Mouse (Mus musculus) gastrocnemius, postnatal 4 days (tissue): ENCODE results near the gene Rdh16. TPM values are rescaled to one million over a fixed set of nuclear protein-coding genes. Genes with fewer than 3 reads are reported as not detected.
A peak's percentile ranks its signal among the peaks of the same experiment; 100 is the strongest.
"Not testable (repeated sequence)": the region's sequence is repeated elsewhere in the genome, so short reads cannot be mapped to it uniquely, and the experiment has no call there.

ENCODE experiments used
- DNase-seq, 2 experiments: peaks; one replicate each; pipeline ENCODE4 v3.0.0; 2021 to 2022; ENCODE audit warnings: low spot score in 2 of 2, mixed read lengths in 2 of 2
- long read RNA-seq, 2 experiments: library from polyadenylated mRNA; stranded (forward); transcript quantifications; one replicate each; pipeline ENCODE4 v2.0.0; 2021
- total RNA-seq, 2 experiments: library from RNA; stranded (reverse); gene quantifications; 2 replicates each; pipeline ENCODE4 v1.2.3; 2021

The Rdh16 gene
- total RNA-seq: under 1 TPM in 1 of 2 experiments, not detected in 1; 0.12 TPM
- long read RNA-seq, experiment 1: 0 reads
- long read RNA-seq, experiment 2: 0 reads

DNA sequence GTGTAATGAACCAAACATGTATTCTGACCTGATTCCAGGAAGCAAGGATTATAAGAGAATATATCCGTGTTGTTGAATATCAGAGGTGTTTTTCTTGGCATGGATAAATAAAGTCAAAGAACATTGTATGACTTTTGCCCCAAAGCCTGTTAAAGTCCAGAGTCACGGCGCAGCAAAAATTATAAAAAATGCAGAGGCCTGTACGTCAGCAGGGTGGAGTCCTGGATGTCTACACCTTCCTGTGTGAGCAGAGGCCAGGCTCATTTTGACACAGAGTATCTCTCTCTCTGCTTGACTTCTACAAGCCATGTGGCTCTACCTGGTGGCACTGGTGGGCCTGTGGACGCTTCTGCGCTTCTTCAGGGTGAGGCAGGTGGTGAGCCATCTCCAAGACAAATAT is at the start of gene Rdh16:
TSS of gene Rdh16 (plus strand) at position 262 of the 400 bp plus-strand sequence.
- no peak for DNase-seq

DNA sequence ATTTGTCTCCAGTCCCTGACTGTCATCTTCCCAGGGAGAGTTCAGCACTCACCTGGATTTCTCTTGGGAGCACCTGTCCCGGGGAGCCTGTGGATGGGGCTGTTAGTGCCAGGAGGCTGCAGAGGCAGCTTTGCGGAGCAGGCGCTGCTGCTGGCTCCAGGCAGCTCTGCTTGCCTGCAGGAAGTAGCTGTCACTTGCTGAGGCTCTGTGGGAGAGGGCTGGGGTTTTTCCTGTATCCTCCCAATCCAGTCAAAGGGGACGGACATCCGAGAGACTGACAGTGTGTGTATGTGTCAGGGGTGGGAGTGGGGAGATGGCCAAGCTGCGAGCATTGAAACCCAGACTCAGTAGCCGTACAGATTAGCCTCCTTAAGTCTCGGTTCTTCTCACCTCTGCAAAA is 49.4 kb upstream of the Rdh16 start, which contains the start of gene Gpr182:
TSS of gene Gpr182 (minus strand) at position 185 of the 400 bp plus-strand sequence.
- DNase-seq: no peak

- peak in 1 of 2 experiments; percentile 5 for DNase-seq
Observed at GRCm38 (mm10) chr10:127754566-127755166, 46.3 kb upstream of the Rdh16 start.

DNA sequence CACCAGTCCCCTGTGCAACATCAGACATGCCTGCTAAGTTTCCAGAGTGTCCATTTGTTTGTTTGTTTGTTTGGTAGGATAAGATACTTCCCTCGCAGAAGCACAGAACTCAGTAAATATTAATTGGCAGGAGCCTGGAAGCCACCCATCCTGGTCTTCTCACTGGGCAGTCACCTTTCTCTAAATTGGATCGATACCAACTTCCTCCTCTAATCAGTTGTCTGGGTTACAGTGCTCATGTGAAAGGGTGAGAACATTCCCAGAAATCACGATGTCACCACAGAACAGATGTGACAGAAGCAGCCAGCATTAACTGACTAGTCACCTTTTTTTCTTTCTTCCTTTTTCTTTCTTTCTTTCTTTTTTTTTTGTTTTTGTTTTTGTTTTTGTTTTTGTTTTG is 45.7 kb upstream of the Rdh16 start:
- DNase-seq: no peak

DNA sequence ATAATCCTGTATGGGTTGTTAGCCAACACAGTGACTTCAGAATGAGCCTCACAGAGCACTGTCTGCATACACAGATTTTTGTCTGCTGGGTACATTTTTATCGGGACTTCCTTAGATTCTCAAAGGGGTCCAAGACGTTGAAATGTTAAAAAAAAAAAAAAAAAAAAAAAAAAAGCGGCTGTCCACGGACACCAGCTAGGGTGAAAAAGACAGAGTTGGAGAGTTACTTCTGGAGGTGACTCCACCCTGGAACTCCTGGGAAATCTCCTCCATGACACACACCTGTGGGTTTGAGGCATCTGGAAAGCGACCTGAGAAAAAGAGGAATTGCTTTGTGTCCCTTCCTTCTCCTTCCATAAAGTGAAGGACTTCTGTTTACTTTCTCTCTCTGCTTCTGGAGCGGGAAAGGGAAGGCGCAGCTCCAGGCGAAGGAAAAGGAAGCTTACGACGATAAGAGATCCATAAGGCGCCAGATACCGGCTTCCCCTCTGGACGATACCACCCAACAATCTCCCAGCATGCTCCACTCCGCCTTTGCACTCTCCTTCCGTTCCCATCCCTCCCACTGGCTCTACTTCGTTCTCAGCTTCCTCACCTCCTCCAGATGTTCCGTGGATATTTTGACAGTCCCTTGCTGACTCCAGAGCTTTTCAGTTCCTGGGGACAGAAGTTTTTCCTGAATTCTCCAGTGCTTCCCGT is 45.0 kb upstream of the Rdh16 start:
- DNase-seq: peak in 1 of 2 experiments; percentile 12

DNA sequence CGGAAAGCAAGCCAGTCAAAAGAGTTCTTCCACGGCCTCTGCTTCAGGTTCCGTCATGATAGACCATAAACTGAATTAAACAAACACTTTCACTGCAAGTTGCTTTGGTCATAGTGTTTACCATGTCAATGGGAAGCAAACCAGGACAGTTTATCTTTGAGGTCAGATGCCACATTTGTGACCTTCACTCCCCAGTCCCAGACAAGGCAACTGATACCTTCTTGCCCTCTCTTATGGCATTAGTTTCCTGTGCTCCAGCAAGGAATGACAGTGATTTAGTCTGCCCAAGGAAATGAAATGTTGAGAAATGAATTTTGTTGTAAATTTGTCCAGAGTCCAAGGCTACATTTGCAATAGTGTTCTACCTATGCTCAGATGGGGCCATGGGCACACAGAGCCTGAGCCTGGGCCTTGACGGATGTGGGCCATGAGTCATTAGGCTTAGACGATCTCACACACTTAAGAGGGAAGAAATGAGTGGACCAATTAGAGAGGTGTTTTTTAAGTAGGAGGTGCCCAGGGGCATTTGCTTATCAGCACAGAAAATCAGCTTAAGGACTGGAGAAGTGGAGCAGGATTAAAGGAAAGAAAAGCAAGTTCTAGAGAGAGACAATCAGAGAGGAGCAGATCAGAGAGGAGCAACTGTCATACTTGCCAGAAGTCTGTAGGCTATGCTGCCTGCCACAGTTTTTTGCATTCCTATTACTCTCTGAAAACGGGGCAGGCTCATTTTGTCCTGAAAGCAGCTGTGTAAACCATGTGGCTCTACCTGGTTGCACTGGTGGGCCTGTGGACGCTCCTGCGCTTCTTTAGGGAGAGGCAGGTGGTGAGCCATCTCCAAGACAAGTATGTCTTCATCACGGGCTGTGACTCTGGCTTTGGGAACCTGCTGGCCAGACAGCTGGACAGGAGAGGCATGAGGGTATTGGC is 41.5 kb upstream of the Rdh16 start, which contains the start of the genes Rdh1 and Rdh16f1:
TSS of gene Rdh1 (plus strand) at position 541 of the 930 bp plus-strand sequence.
TSS of gene Rdh16f1 (plus strand) at position 607 of the 930 bp plus-strand sequence.
- DNase-seq: peak in 1 of 2 experiments; percentile 0

DNA sequence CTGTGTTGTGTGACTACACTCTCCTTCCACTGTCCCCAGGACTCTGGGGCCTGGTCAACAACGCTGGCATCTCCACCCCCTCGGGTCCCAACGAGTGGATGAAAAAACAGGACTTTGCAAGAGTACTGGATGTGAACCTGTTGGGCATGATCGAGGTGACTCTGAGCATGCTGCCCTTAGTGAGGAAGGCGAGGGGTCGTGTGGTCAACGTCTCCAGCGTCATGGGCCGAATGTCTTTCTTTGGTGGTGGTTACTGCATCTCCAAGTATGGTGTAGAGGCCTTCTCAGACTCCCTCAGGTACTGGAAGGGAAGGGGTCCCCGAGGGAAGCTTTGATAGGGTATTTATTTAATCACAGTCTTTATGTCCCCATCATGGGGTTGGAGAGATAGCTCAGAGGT is 38.0 kb upstream of the Rdh16 start:
- not testable (repeated sequence) for DNase-seq

DNA sequence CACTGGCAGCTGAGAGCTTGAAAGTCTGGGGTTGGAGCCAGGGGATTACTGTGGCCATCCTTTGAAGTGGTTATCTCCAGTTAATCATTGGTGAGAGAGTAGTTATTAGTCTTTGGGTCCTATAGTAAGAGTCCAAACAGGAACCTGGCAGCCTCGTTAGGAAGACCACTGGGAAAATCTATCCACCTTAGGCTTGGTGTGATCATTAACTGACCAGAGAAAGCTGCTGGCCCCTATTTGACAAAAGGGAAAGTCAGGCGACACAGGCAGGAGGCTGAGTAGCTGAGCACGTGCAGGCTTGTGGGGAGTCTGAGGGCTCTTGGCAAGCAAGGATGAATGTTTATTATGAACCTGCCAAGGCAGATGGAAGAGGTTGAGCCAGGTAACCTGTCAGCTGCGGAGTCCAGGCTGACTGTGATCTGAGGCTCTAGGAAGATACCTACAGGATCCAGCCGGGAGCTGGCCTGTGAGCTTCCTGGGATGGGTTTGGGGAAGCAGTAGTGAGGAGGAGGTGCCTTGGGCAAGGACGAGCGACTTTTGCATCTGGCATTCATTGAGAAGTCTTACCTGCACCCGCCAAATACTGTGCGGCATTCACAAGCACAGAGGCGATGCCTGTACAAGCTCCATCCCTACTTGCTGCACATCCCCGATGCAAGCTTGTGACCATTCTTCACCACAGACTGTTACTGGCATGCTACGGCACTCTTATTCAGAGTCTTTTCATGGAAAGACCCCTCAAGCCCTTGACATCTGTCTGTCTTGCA is 36.9 kb upstream of the Rdh16 start:
- DNase-seq: no peak

GRCm38 (mm10) chr10:127766564-127766963 is 34.4 kb upstream of the Rdh16 start:
- DNase-seq: no peak

GRCm38 (mm10) chr10:127776011-127776410 is 24.9 kb upstream of the Rdh16 start, which contains the start of gene Rdh9:
Gene Rdh9 (plus strand): TSS chr10:127776386.
- no peak for DNase-seq

DNA sequence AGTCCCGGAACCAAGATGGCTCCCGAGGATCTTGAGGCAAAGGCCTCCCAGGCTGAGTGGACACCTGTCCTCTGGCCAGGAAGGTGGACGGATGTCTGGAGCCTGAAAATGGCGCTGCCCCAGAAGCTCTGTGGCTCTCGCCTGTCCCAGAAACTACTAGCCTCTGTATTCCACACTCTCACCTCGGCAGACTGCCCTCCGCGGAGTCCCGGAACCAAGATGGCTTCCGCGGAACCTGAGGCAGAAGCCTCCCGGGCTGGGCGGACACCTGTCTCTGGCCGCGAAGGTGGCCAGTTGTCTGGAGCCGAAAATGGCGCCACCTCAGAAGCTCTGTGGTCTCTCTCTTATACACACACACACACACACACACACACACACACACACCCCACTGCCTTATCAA is 18.6 kb upstream of the Rdh16 start:
- DNase-seq: not testable (repeated sequence)

- DNase-seq: not testable (repeated sequence)
Observed at GRCm38 (mm10) chr10:127785411-127785810, 15.5 kb upstream of the Rdh16 start.

DNA sequence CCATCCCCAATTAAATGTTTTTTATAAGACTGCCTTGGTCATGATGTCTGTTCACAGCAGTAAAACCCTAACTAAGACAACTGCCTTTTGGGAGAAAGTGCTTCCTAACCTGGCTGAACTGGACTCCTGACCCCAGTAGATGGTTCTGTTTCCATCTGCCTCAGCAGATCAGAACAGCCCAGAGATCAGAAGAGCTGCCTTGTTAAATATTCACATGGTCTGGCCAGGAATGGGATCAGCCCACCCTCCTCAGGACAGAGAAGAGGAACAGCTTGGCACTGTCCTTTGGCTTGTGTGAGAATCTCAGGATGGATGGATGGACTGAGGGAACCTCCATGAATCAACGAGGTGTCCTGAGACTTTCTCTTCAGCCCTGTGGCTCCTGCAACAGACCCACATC is 1.7 kb upstream of the Rdh16 start:
- no peak for DNase-seq

DNA sequence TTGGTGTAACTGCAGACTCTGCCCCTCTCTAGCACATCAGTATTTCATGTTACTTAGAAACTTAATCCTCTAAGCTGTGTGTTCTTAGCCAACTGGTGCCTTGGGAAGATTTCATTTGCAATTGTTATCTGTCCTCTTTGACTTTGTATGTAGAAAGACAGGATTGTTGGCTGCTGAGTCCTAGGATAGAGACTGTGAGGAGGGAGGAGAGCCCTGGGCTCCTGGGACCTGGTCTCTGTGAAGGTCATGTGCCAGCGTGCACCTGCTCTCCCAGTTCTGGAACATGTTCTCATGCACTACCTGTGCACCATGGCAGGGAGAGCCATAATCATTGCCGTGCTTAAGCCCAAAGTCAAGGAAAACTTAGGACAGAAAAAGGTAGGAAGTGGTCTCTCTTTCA is 660 bp downstream of the Rdh16 start:
- no peak for DNase-seq

DNA sequence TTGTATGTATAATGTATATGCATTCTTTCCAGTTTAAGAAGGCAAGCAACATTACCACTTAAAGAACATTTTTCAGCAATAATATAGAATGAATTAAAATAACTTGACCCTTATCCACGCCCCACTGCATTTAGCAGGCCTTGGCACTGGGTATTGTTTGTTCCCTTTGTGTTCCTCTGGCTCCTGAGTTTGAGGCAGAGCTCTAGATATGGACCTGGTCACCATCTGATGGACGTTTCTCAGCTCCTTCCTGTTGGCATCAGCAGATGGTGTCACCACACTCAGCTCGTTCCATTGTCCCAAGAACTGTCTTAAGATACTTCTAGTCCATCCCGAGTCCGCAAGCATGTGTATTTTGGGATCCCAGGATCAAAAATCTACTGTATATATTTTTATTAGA is 1.3 kb downstream of the Rdh16 start:
- no peak for DNase-seq

- DNase-seq: no peak
Observed at GRCm38 (mm10) chr10:127804416-127804815, 3.5 kb downstream of the Rdh16 start.

DNA sequence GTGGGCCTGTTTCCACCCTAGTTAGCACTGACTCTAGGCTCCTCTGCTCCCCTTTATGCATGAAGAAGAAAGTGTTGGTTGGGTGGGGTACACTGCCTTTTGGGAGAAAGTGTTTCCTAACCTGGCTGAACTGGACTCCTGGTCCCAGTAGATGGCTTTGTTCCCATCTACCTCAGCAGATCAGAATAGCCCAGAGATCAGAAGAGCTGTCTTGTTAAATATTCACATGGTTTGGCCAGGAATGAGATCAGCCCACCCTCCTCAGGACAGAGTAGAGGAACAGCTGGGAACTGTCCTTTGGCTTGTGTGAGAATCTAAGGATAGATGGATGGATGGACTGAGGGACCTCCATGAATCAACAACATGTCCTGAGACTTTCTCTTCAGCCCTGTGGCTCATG is 14.9 kb downstream of the Rdh16 start:
- no peak for DNase-seq

GRCm38 (mm10) chr10:127817268-127817910 is 16.4 kb downstream of the Rdh16 start:
- DNase-seq: not testable (repeated sequence)

DNA sequence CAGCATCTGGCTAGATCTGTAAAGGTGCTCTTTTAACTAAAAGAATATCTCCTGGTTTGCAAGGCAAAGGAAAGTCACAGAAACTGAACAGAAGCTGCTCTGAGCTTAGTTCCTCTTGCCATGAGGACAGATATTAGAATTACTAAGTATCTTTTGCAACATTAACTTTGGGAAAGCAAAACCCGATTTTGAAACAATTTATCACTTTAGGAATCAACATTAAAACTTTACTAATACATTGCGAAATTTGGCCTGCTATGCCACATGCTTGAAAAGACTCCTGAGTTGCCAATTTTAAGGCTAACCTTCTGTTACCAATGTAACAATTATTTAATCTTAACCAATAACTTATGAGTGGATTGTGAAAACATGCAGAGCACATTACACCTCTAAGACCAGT is 20.9 kb downstream of the Rdh16 start:
- not testable (repeated sequence) for DNase-seq

DNA sequence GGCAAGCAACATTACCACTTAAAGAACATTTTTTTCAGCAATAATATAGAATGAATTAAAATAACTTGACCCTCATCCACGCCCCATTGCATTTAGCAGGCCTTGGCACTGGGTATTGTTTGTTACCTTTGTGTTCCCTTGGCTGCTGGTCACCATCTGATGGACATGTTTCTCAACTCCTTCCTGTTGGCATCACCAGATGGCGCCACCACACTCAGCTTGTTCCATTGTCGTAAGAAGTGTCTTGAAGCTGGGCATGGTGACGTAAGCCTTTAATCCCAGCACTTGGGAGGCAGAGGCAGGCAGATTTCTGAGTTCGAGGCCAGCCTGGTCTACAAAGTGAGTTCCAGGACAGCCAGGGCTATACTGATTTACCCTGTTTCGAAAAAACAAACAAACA is 24.4 kb downstream of the Rdh16 start:
- DNase-seq: no peak
